Mouse (Mus musculus) testis, adult 2 months (tissue): ENCODE measurements around the gene Krt90.

ENCODE experiments used
- CTCF ChIP-seq: fragments of 200-500 bp; IDR thresholded peaks from 2 replicates; pipeline ENCODE4 v1.5.1; 2012; ENCODE audit warnings: low read depth, mild to moderate bottlenecking, inconsistent platforms, low read length, moderate library complexity; ENCODE audit not compliant: control insufficient read depth, insufficient read depth, insufficient replicate concordance
- POLR2A ChIP-seq: fragments of 200-500 bp; IDR thresholded peaks from 2 replicates; pipeline ENCODE4 v1.6.1; 2012; ENCODE audit warnings: low read depth, mild to moderate bottlenecking, inconsistent platforms, low read length, moderate library complexity; ENCODE audit not compliant: control insufficient read depth

DNA sequence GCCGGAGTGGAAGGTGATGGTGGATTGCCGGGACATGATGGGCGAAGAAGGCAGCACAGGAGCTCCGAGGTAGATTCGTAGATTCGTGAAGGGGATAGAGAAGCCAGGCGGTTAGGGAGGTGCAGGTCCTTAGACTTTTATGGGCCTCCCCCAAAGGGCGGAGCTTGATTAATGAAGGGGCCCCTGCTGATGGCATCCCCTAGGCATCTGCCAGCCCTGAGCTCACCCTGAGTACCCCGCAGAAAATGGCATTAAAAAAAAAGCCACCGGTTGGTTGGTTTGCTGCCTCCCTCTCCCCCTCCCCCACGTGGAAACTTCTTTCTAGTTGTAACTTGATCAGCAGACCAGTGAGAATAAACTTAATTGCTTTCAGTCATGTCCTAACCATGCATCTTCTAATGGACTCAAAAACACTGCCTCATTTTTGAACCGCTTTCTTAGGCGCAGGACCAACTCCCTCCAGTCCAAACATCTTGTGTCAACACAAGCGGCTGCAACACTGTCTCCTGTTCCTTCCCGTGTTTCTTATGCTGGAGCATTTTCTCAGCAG lies 11.1 kb upstream of the Krt90 start, which contains the start of gene Krt75:
- TF ChIP-seq CTCF, result no peak
- no peak for TF ChIP-seq POLR2A
